Mouse (Mus musculus) hindbrain, embryonic 10.5 days (tissue): ENCODE data around the gene Psmb8. TPM values are rescaled to one million over a fixed set of nuclear protein-coding genes. Genes with fewer than 3 reads are reported as not detected.
"Not testable (repeated sequence)": the region's sequence is repeated elsewhere in the genome, so short reads cannot be mapped to it uniquely, and the experiment has no call there.

Experiments
- DNase-seq: peaks from one replicate; pipeline ENCODE4 v3.0.0-alpha.2; 2017; ENCODE audit warnings: low spot score
- H3K27ac ChIP-seq: fragments of 300-500 bp; sonication (generic); 2 replicates; pipeline ENCODE4 v1.5.1; 2016; ENCODE audit warnings: mild to moderate bottlenecking, moderate library complexity
- H3K27me3 ChIP-seq: fragments of 300-500 bp; sonication (generic); 2 replicates; pipeline ENCODE4 v1.6.1; 2016; ENCODE audit warnings: mild to moderate bottlenecking; ENCODE audit not compliant: poor library complexity, insufficient read depth, severe bottlenecking
- H3K36me3 ChIP-seq: fragments of 300-500 bp; sonication (generic); 2 replicates; pipeline ENCODE4 v1.6.1; 2016; ENCODE audit warnings: mild to moderate bottlenecking, moderate library complexity
- H3K4me1 ChIP-seq: fragments of 300-500 bp; sonication (generic); replicated peaks from 2 replicates; pipeline ENCODE4 v1.6.1; 2016; ENCODE audit warnings: mild to moderate bottlenecking
- H3K4me3 ChIP-seq: fragments of 300-500 bp; sonication (generic); 2 replicates; pipeline ENCODE4 v1.5.1; 2016; ENCODE audit warnings: mild to moderate bottlenecking, moderate library complexity
- H3K9me3 ChIP-seq: fragments of 300-500 bp; sonication (generic); 2 replicates; pipeline ENCODE4 v1.6.1; 2016; ENCODE audit warnings: mild to moderate bottlenecking, moderate library complexity
- WGBS: fragments of 180-500 bp; shearing (Covaris S2); methylation state at CpG from one replicate; pipeline ENCODE4 v1.1.7; 2016; 5-methylcytosine and 5-hydroxymethylcytosine counted together
- polyA plus RNA-seq: library from polyadenylated mRNA; unstranded; fragments of >200 nt; fragmentation: Nextera tagmentation; extraction: Ambion mirVana; gene quantifications from 2 replicates; pipeline ENCODE4 v1.2.1, GENCODE M21; 2016

Gene Psmb8
- polyA plus RNA-seq, 1 experiment from 2014 or later: 1.8 TPM

DNA sequence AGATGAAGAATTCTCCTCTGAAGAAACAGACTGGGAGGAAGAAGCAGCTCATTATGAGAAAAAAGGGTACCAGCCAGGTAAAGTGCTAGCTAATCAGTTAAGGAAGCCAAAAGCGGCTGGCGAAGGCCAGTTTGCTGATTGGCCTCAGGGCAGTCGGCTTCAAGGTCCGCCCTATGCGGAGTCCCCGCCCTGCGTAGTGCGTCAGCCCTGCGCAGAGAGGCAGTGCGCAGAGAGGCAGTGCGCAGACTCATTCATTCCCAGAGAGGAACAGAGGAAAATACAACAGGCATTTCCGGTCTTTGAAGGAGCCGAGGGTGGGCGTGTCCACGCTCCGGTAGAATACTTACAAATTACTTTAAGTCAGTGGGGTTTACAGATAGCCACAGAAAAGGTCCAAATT is 22.9 kb downstream of the Psmb8 start:
- WGBS: 93% methylated on average over 8 of the region's 16 CpGs
- H3K27ac ChIP-seq, H3K27me3 ChIP-seq, H3K4me1 ChIP-seq, H3K36me3 ChIP-seq, H3K4me3 ChIP-seq, DNase-seq: not testable (repeated sequence)
- H3K9me3 ChIP-seq: peaks cover 20% of the 10 kb centered on the region

DNA sequence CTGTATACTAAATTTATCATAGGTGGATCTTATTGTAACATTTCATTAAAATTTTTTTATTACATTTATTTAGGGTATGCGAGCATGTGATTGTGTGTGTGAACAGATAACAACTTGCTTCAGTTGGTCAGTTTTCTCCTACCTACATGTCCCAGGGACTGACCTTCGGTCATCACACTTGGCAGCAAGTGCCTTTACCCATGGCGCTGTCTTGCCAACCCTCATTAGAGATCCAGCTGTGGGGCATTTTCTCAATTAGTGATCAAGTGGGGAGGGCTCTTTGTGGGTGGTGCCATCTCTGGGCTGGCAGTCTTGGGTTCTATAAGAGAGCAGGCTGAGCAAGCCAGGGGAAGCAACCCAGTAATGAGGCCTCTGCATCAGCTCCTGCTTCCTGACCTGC is 27.3 kb downstream of the Psmb8 start:
- no peak overlapping the region for H3K27ac ChIP-seq
- H3K4me3 ChIP-seq: no peak overlapping the region
- no peaks in the 10 kb centered on the region for H3K27me3 ChIP-seq
- WGBS: 94% methylated on average over 3 of the region's 3 CpGs
- no peak for DNase-seq
- H3K4me1 ChIP-seq: no peaks in the 10 kb centered on the region
- peaks cover 13% of the 10 kb centered on the region for H3K9me3 ChIP-seq
- no peaks in the 10 kb centered on the region for H3K36me3 ChIP-seq

DNA sequence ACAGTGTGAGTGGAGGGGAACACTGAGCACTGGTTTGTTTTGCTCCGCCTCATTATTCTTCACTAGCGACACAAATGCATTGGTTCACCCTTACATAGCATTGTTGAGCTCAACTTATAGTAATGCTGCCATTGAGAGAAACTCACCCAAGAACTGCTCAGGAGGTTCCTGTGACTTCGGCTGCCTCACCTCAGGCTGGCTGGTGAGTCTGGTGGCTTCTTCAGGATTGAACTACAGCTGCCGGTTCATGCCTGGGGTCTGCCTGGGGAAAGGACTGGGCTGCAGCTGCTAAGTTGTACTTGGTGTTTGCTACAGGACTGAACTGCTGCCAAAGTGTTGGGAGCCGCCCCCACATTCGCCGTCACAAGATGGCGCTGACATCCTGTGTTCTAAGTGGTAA is 27.9 kb downstream of the Psmb8 start:
- Histone ChIP-seq H3K36me3 (no peaks in the 10 kb centered on the region), H3K4me3 (no peak overlapping the region), H3K9me3 (peaks cover 13% of the 10 kb centered on the region), H3K4me1 (no peaks in the 10 kb centered on the region), H3K27me3 (no peaks in the 10 kb centered on the region), H3K27ac (no peak overlapping the region)
- 96% methylated on average over 8 of the region's 8 CpGs for WGBS
- no peak for DNase-seq

DNA sequence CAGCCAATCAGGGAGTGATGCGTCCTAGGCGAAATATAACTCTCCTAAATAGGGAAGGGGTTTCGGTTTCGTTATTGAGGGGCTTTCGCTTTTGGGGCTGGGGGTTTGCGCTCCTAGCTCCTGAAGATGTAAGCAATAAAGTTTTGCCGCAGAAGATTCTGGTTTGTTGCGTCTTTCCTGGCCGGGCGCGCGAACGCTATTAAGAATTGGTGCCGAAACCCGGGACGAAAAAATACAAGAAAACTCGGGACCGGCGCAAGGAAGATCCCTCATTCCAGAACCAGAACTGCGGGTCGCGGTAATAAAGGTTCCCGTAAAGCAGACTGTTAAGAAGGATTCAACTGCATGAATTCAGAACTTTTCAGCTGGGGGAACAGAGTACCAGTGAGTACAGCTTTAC is 28.4 kb downstream of the Psmb8 start:
- WGBS: 97% methylated on average over 17 of the region's 23 CpGs
- not testable (repeated sequence) for H3K27me3 ChIP-seq, H3K4me1 ChIP-seq, H3K4me3 ChIP-seq, DNase-seq, H3K27ac ChIP-seq, H3K36me3 ChIP-seq
- peaks cover 13% of the 10 kb centered on the region for H3K9me3 ChIP-seq

DNA sequence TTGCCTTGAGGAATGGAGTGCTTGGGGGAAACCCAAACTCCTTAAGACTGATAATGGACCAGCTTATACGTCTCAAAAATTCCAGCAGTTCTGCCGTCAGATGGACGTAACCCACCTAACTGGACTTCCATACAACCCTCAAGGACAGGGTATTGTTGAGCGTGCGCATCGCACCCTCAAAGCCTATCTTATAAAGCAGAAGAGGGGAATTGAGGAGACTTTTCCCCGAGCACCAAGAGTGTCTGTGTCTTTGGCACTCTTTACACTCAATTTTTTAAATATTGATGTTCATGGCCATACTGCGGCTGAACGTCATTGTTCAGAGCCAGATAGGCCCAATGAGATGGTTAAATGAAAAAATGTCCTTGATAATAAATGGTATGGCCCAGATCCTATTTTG is 33.5 kb downstream of the Psmb8 start:
- not testable (repeated sequence) for DNase-seq, H3K27ac ChIP-seq, H3K27me3 ChIP-seq, H3K4me3 ChIP-seq, H3K36me3 ChIP-seq, H3K9me3 ChIP-seq, H3K4me1 ChIP-seq
- WGBS: 97% methylated on average over 9 of the region's 9 CpGs

DNA sequence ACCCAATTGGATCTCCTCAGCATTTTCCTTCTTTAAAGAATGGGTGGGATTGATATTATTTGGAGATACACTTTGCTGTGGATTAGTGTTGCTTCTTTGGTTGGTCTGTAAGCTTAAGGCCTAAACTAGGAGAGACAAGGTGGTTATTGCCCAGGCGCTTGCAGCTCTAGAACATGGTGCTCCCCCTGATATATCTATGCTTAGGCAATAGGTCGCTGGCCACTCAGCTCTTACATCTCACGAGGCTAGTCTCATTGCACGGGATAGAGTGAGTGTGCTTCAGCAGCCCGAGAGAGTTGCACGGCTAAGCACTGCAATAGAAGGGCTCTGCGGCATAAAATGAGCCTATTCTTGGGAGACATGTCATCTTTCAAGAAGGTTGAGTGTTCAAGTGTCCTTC is 34.5 kb downstream of the Psmb8 start:
- H3K27me3 ChIP-seq, H3K36me3 ChIP-seq, DNase-seq: not testable (repeated sequence)

DNA sequence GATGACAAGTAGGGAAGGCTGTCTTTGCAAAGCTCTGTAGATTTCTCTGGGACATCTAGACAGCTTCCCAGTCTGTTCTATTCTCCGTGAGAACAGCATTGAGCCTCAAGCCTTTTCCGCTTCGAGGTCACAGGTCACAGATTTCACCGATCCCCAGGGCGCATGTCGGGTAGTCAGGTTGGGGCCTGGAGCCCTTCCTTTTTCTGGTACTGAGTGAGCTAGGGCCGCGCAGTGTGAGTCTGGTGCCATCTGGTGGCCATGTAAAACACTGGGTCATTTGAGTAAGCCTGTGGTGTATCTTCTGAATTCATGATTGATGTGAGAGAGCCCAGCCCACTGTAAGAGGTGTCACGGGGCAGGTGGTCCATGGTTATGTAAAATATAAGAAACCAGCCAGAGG is 37.4 kb downstream of the Psmb8 start:
- no peak overlapping the region for H3K4me3 ChIP-seq
- no peak overlapping the region for H3K27ac ChIP-seq
- H3K36me3 ChIP-seq: no peaks in the 10 kb centered on the region
- H3K9me3 ChIP-seq: 0 out of 2 replicates have a peak, but pooled peaks cover 3% of the 10 kb centered on the region
- peak; percentile 43 for DNase-seq
- no peaks in the 10 kb centered on the region for H3K4me1 ChIP-seq
- WGBS: 55% methylated on average over 9 of the region's 9 CpGs
- H3K27me3 ChIP-seq: no peaks in the 10 kb centered on the region

More for the DNA sequence above, 34.5 kb downstream of the Psmb8 start:
- H3K27ac ChIP-seq, H3K9me3 ChIP-seq, H3K4me3 ChIP-seq, H3K4me1 ChIP-seq: not testable (repeated sequence)
- 85% methylated on average over 7 of the region's 7 CpGs for WGBS

DNA sequence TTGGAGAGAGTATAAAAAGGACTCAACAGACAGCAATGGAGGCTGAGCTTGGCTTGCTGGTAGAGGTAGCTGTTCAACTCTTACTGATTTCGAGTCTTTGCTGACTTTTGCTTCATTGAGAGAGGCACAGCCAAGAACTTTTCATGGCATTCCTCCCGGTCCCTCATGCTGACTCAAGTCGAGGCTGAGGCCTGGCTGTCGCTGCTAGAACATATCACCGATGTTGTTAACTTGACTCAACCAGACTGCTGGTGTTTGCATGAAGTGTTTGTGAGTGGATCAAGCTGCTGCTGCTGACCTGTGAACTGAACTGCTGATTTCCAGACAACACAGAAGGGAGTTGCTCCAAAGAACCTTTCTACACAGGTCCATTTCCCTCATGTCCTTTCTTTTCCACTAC is 39.2 kb downstream of the Psmb8 start:
- Histone ChIP-seq H3K27ac (no peak overlapping the region), H3K9me3 (peaks cover 5% of the 10 kb centered on the region; the same call in 1 of the 2 replicates), H3K4me3 (no peak overlapping the region), H3K36me3 (no peaks in the 10 kb centered on the region), H3K27me3 (no peaks in the 10 kb centered on the region), H3K4me1 (no peaks in the 10 kb centered on the region)
- WGBS: 84% methylated on average over 5 of the region's 5 CpGs
- DNase-seq: no peak

DNA sequence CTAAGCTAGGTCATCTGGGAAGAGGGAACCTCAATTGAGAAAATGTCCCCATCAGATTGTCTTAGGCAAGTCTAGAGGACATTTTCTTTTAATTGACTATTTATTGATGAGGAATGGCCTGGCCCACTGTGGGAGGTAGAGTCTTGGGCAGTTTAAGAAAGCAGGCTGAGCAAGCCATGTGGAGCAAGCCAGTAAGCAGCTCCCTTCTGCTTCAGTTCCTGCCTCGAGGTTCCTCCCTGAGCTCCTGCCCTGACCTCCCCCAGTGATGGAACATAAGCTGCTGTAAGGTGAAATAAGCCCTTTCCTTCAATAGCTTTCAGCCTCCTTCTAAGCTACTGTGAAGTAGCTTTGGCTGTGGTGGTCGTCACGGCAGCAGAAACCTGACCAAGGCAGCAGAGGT is 40.2 kb downstream of the Psmb8 start:
- H3K36me3 ChIP-seq: no peaks in the 10 kb centered on the region
- H3K27me3 ChIP-seq: no peaks in the 10 kb centered on the region
- no peak overlapping the region for H3K27ac ChIP-seq
- H3K4me1 ChIP-seq: no peaks in the 10 kb centered on the region
- DNase-seq: no peak
- WGBS: 85% methylated on average over 3 of the region's 3 CpGs
- peaks cover 10% of the 10 kb centered on the region; the same call in 1 of the 2 replicates for H3K9me3 ChIP-seq
- H3K4me3 ChIP-seq: no peak overlapping the region

DNA sequence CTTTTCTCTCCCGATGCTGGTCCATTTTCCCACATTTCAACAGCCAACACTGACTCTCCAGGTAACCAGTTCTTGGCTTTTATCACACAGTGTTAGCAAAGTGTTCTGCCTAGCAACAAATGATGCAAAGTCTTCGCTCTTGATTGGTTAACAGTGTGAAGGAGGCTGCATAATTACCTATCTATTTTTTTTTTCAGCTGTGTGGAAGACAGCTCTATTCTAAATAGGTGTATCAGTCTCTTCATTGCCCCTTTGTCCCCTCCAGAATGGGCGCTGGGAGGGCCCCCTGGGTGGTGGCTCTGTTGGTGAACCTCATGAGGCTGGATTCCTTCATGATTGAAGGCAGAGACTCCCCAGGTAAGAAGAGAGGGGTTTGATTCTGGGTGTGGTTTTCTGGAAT is 41.2 kb downstream of the Psmb8 start, which contains the start of gene H2-Ob:
Gene H2-Ob, plus strand, starts transcription at position 198 of the 400 bp plus-strand sequence.
- H3K4me3 ChIP-seq: no peak within 1 kb of the TSS
- no peaks in the 10 kb centered on the region for H3K27me3 ChIP-seq
- H3K9me3 ChIP-seq: peaks cover 7% of the 10 kb centered on the region; the same call in 1 of the 2 replicates
- 54% methylated on average over 3 of the region's 3 CpGs for WGBS
- DNase-seq: no peak
- no peaks in the 10 kb centered on the region for H3K4me1 ChIP-seq
- no peaks in the 10 kb centered on the region for H3K36me3 ChIP-seq
- H3K27ac ChIP-seq: no peak within 1 kb of the TSS

DNA sequence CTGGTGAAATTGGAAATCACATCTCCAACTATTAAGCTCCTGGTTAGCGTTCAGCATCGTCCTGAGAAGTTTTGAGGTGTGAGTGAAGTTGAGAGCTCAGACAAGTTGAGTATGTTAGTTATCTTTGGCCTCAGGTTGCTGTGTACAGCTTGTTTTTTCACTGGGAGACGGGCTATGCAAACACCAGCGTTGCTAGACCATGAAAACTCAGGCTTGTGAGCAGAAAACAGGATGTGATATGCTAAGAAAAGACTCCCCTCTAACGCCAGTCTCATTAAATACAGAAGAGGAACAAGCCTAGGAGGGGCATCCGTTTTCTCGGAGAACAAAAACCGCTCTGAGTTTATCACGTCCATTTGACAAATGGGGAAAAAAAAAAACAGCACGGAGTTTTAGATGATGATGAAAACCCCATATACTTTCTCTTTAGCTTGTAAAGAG is 42.1 kb downstream of the Psmb8 start:
- Histone ChIP-seq H3K4me1 (no peaks in the 10 kb centered on the region), H3K27ac (no peak overlapping the region), H3K27me3 (no peaks in the 10 kb centered on the region), H3K36me3 (no peaks in the 10 kb centered on the region), H3K4me3 (no peak overlapping the region), H3K9me3 (peaks cover 7% of the 10 kb centered on the region; the same call in 1 of the 2 replicates)
- no peak for DNase-seq
- 79% methylated on average over 10 of the region's 10 CpGs for WGBS

DNA sequence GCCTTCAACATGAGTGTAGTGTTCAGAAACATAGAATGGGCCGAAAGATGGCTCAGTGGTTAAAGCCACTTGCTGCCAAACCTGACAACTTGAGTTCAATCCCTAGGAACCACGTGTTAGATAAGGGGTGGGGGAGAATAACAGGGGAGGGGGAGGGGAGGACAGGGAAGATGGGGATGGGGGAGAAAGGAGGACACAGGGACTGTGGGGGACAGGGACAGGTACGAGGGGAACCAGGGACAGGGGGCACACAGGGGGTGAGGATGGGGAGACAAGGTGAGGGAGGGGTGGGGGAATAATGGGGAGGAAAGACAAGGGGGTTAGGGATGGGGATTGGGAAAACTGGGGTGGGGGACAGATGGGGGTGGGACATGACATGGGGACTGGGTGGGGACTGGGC is 42.8 kb downstream of the Psmb8 start:
- H3K4me1 ChIP-seq: no peaks in the 10 kb centered on the region
- H3K36me3 ChIP-seq: no peaks in the 10 kb centered on the region
- WGBS: 76% methylated on average over 3 of the region's 3 CpGs
- no peak overlapping the region for H3K4me3 ChIP-seq
- H3K27me3 ChIP-seq: no peaks in the 10 kb centered on the region
- no peak overlapping the region for H3K27ac ChIP-seq
- H3K9me3 ChIP-seq: peaks cover 7% of the 10 kb centered on the region; the same call in 1 of the 2 replicates
- DNase-seq: no peak

DNA sequence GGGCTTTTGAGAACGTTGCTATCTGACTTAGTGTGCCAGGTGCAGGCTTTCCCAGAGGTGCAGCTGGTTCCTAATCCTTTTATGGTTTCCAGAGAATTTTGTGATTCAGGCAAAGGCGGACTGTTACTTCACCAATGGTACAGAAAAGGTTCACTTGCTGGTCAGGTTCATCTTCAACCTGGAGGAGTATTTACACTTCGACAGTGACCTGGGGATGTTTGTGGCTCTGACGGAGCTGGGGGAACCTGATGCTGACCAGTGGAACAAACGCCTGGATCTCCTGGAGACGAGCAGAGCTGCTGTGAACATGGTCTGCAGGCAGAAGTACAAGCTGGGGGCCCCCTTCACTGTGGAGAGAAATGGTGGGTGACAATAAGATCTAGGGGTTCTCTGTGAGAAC is 43.4 kb downstream of the Psmb8 start:
- H3K9me3 ChIP-seq: peaks cover 7% of the 10 kb centered on the region; the same call in 1 of the 2 replicates
- no peak for DNase-seq

DNA sequence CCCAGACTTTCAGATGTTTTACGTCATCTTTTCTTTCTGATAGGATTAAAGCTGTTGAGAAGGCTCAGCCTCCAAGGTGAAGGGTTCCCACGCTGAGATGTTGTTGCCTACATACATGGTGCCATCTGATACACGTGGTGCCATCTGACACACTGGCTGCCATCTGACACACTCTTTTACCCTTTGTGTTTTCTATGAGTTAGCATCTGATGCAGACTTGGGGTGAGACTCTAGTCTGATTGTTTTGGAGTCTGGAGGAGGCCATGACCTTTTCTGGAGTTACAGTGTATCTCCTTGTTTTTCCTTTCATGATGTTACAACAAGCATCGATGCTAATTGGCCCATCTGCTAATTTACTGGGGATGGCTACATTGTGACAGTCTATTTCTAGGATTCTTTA is 47.1 kb downstream of the Psmb8 start:
- WGBS: 81% methylated on average over 4 of the region's 4 CpGs

More for the DNA sequence above, 43.4 kb downstream of the Psmb8 start:
- H3K4me1 ChIP-seq: no peaks in the 10 kb centered on the region
- no peaks in the 10 kb centered on the region for H3K27me3 ChIP-seq
- H3K36me3 ChIP-seq: no peaks in the 10 kb centered on the region
- no peak overlapping the region for H3K4me3 ChIP-seq
- WGBS: 80% methylated on average over 6 of the region's 6 CpGs
- no peak overlapping the region for H3K27ac ChIP-seq

More for the DNA sequence above, 47.1 kb downstream of the Psmb8 start:
- Histone ChIP-seq H3K27me3 (no peaks in the 10 kb centered on the region), H3K9me3 (peaks cover 7% of the 10 kb centered on the region; the same call in 1 of the 2 replicates), H3K36me3 (no peaks in the 10 kb centered on the region), H3K27ac (no peak overlapping the region), H3K4me1 (no peaks in the 10 kb centered on the region), H3K4me3 (no peak overlapping the region)
- DNase-seq: no peak
